Mouse (Mus musculus) CH12.LX (cell line): ENCODE data around the gene Actl7a.
A peak's percentile ranks its signal among the peaks of the same experiment; 100 is the strongest.

Experiments used
- CHD1 ChIP-seq: IDR thresholded peaks from 2 replicates; pipeline ENCODE4 v1.6.1; 2012; ENCODE audit warnings: low read depth, low read length, improper control_type of control experiment, inconsistent platforms
- CTCF ChIP-seq, 2 experiments: IDR thresholded peaks in 1 of 2; conservative IDR thresholded peaks in 1 of 2; 2 replicates each; pipeline ENCODE4 v1.5.1; 2011 to 2012; ENCODE audit warnings: low read depth in 2 of 2, low read length in 2 of 2, improper control_type of control experiment in 1 of 2, inconsistent platforms in 1 of 2, mild to moderate bottlenecking in 1 of 2, moderate library complexity in 1 of 2
- EP300 ChIP-seq: IDR thresholded peaks from 2 replicates; pipeline ENCODE4 v1.6.1; 2011; ENCODE audit warnings: low read length, improper control_type of control experiment
- JUND ChIP-seq: conservative IDR thresholded peaks from 2 replicates; pipeline ENCODE4 v1.6.1; 2011; ENCODE audit warnings: low read depth, low read length, improper control_type of control experiment
- MAZ ChIP-seq: IDR thresholded peaks from 2 replicates; pipeline ENCODE4 v1.6.1; 2012; ENCODE audit warnings: low read depth, mild to moderate bottlenecking, inconsistent platforms, low read length, improper control_type of control experiment, moderate library complexity
- MXI1 ChIP-seq: IDR thresholded peaks from 2 replicates; pipeline ENCODE4 v1.6.1; 2011; ENCODE audit warnings: mild to moderate bottlenecking, low read depth, low read length, improper control_type of control experiment
- NELFE ChIP-seq: IDR thresholded peaks from 2 replicates; pipeline ENCODE4 v1.6.1; 2011; ENCODE audit warnings: low read depth, low read length, improper control_type of control experiment
- POLR2A ChIP-seq: IDR thresholded peaks from 2 replicates; pipeline ENCODE4 v1.6.1; 2011; ENCODE audit warnings: low read depth, mild to moderate bottlenecking, improper control_type of control experiment, low read length
- SIN3A ChIP-seq: IDR thresholded peaks from 2 replicates; pipeline ENCODE4 v1.6.1; 2012; ENCODE audit warnings: low read length, improper control_type of control experiment, inconsistent platforms
- USF1 ChIP-seq: IDR thresholded peaks from 2 replicates; pipeline ENCODE4 v1.6.1; 2014; ENCODE audit warnings: low read depth, mild to moderate bottlenecking, inconsistent platforms, low read length, improper control_type of control experiment
- ZC3H11A ChIP-seq: IDR thresholded peaks from 2 replicates; pipeline ENCODE4 v1.6.1; 2012; ENCODE audit warnings: low read depth, mild to moderate bottlenecking, inconsistent platforms, low read length, improper control_type of control experiment

DNA sequence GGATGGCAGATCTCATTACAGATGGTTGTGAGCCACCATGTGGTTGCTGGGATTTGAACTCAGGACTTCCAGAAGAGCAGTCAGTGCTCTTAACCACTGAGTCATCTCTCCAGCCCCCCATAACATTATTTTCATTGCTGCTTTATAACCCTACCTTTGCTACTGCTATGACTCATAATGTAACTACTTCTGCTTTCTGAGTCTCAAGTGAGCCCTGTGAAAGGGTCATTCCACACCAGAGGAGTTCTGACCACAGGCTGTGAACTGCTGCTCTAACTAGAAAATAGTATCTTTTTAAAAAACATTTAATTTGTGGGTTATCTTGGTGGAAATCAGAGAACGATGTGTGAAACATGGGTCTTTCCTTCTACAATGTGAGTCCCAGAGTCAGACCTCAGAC is 14.5 kb downstream of the Actl7a start:
- TF ChIP-seq CTCF (conservative IDR thresholded peaks at IDR 0.05 in 1 of 2, IDR thresholded peaks at IDR 0.05 in 1 of 2; ENCODE audit: low read depth in 2 of 2, low read length in 2 of 2) = no peak
- TF ChIP-seq SIN3A = no peak
- TF ChIP-seq JUND = peak; percentile 88
- TF ChIP-seq USF1 = no peak
- no peak for TF ChIP-seq NELFE
- peak; percentile 66 for TF ChIP-seq EP300
- TF ChIP-seq POLR2A = no peak
- TF ChIP-seq CHD1 = no peak
- TF ChIP-seq ZC3H11A = no peak
- TF ChIP-seq MAZ = no peak
- TF ChIP-seq MXI1 = no peak
